Mouse (Mus musculus) c-Kit-positive CD71-negative TER-119-negative erythroid progenitor cells, embryonic 14.5 days (primary cell): Measurements from ENCODE around the gene Kcna7.
"Not testable (repeated sequence)": the region's sequence is repeated elsewhere in the genome, so short reads cannot be mapped to it uniquely, and the experiment has no call there.

Experiments
- DNase-seq: peaks from one replicate; pipeline ENCODE4 v3.0.0-alpha.2; 2013; ENCODE audit warnings: low read depth

Kcna7 gene

DNA sequence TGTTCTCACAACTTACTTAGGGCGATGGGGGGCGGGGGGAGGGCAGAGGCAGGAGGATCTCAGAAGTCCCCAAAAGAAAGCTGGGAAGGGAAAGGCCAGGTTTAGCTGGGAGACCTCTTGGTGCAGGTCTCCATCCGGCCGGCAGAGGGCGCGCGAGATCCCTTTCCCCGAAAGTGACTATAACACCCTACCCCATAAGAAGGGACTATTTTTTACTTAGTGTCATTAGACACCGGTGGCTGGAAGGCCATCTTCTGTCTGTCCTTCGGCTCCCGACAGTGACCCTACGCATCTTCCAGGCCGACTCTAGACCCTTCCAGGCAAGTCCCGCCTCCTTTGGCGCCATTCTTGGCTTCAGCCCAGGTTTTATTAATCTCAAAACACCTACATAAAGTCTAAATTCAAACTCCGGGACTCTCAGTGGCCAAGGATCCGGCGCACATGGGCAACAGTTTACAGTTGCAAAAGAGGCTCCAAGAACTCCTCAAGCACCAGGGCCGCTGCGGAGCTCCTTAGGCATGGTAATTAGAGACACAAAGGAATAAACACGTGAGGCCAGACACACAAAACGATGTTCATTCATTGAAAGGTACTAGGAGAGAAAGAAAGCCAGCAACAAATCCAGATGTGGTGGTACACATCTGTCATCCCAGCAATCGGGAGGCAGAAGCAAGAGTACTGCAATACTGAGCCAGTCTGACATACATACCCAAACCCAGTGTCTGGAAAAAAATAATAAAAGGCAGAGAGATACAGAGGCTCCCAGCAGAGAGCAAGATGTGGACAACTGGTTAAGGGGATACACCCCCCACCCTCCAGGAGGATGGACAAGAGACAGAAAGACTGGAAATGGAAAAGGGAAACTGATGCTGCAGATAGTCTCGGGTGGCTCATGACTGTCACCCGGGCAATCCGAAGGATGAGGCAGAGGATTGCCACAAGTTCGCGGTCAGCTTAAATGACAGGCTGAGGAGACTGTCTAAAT lies at the start of gene Kcna7:
Gene Kcna7, plus strand, starts transcription at position 563 of the 985 bp plus-strand sequence.
- no peak for DNase-seq

DNA sequence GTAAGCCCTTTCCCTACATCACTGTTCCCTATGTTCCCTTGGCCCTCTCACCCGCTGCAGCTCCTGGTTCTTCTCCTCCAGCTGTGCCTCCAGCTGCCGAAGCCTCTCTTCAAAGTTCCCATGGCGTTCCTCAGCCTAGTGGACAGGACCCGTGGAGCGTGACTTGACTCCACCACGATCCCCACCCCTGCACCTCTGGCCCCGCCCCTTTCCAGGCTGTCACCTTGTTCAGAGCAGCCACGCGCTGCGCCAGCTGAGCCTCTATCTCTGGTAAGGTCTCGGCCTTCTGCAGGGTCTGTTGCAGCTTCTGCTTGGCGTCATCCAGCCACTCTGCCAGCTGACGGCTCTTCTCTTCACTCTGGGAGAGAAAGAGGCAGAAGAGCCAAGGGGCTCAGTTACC lies 49.4 kb upstream of the Kcna7 start:
- no peak for DNase-seq

DNA sequence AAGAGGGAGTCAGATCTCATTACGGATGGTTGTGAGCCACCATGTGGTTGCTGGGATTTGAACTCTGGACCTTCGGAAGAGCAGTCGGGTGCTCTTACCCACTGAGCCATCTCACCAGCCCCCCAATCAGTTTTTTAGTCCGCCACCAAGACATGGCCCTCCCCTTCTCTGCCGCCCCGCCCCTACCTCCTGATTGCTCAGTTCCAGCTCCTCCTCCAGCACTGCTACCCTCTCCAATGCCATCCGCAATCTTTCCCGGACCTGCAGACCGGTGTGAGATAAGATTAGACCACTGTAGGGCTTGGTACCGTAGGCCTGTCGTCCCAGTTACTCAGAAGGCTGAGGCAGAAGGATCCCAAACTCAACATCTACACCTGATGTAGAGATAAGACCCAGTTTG lies 46.4 kb upstream of the Kcna7 start:
- DNase-seq, result not testable (repeated sequence)

DNA sequence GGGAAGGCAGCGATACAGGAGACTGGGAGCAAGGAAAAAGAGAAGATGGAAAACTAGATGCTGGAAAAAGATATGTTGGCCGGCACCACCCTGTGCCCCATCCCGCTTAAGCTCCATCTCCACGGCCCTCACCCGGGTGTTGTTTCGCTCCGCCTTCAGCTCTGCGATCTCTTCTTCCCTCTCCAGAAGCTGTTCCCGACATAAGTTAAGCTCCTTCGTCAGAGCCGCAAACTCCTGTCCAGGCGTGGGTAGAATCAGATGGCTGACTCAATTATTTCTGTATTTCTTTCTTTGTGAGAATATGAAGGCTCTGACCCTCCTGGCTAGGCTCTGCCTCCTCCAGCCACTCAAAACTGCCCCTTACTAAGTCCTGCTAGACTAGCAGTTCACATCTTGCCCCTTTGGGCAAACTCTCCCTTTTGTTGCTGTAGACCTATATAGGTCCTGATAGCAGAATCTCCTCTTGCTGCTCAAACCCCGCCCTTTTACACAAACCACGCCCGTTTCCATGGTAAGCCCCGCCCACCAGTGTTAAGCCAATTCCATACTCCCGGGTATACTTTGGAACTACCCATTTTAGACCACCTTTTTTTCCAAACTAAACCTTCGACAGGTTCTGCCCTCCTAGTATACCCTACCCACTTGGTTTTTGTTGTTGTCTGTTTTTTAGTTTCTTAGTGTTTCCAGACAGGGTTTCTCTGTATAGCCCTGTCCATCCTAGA lies 44.9 kb upstream of the Kcna7 start:
- no peak for DNase-seq

DNA sequence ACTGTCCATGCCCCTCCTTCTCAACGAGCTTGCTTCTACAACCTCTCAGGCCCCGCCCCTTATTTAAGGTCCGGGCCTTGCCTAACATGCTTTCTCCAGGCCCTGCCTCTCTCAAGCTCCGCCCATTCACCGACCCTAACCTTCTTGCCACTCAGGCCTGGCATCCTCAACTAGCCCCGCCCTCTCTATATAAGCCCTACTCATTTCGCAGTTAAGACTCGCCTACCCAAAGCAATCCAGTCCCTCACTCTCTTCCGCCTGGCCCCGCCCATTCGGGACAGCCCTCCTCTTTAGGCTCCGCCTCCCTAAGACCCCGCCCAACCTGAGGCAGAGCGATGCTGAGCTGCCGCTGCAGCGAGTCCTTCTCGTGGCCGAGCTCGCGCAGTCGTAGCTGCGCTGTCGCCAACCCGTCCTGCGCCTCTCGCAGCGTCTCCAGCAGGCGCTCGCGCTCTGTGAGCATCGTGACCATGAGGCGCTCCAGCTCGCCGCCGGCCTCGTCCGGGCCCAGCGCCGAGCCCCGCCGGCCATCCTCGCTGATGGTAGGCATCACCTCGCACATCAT lies 44.1 kb upstream of the Kcna7 start:
- peak; percentile 86 for DNase-seq

DNA sequence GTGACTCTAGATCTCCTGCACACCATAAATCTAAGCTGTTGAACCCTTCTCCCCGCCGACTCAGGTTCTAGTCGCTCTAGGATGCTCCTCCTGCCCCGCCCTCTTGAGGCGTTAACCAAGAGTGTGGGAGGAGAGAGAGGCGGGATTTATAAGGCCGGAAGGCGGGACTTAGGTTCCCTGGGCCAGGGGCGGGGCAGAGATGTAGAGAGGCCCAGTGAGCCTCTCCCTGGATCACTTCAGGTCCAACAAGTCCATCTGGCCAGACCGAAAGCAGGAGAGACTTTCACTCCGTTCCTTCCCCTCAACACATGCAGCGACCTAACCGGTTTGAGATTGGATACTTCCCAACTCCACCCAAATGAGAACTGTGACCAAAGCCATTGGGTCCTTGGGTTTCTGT lies 42.7 kb upstream of the Kcna7 start:
- DNase-seq, result peak; percentile 69

DNA sequence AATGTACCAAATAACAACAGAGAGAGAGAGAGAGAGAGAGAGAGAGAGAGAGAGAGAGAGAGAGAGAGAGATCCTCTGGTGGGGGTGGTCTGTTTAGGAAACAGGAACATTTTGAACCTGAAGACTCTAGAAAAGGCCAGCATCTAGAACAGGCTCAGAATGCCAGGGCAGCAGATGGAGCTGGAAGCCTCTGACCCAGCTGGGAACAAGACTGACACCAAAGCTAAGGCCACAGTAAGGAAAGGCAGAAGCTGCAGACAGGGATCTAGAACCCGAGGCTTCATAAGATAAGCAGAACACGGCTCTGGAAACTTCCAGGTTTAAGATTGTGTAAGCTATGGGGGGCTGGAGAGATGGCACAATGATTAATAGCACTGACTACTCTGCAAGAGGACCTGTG lies 41.5 kb upstream of the Kcna7 start:
- no peak for DNase-seq

DNA sequence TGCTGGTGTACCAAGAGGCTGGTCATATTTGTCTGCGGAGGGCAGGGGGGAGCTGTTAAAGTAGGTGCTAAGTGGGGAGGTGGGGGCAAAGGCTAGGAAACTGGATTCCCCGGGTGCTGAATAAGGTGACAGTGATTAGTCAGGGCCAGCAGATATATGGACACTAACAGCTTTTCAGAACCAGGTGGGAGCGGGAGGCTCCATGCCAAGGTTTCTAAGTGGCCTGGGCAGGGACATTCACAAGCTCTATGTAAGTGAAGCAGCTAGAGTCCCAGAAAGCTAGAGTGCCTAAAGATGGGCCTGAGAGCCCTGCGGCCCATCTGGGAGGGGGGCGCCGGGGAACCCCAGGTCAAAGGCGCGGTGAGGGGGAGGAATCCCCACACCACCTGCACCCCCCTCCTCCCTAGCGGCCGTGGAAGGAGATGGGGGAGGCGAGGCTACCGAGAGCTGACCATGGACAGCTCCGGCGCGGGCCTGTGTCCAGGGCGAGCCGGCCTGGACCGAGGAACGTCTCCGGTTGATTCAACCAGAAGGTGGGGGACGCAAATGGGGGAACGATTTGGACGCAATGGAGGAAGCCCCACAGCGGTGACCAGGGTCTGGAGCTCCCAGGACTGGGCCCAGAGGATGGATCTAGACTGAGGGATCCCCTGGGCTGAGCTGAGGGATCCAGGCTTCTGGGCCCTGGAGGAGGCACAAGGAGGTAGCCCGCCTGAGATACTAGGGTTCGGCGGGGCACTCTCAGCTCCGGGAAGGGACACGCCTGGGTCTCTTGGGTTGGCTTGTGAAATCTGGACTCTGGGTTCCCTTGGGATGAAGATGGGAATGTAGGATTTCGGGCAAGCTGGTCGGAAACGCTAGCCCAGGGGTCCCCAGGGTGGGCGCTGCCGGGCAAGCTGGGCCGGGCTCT lies 39.5 kb upstream of the Kcna7 start:
- DNase-seq, result no peak

DNA sequence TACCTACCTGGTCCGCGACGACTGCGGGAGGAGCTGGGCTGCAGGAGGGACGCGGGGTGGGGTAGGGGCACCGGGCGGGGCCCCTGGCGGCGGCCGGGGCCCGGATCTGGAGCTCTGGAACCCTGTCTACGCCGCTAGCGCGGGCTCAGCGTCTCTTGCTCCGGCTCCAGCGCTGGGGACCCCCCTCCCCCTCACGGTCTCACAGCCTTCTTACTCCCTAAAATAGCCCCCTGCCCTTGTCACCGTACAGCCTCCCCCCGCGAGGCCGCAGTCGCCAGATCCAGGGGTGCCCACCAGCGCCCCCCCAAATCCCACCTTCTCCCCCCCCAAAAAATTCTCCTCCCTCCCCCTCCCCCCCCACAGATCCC lies 38.8 kb upstream of the Kcna7 start, which contains the start of gene Ppfia3:
Gene Ppfia3, minus strand, starts transcription at position 368 of the 368 bp plus-strand sequence.
- no peak for DNase-seq

DNA sequence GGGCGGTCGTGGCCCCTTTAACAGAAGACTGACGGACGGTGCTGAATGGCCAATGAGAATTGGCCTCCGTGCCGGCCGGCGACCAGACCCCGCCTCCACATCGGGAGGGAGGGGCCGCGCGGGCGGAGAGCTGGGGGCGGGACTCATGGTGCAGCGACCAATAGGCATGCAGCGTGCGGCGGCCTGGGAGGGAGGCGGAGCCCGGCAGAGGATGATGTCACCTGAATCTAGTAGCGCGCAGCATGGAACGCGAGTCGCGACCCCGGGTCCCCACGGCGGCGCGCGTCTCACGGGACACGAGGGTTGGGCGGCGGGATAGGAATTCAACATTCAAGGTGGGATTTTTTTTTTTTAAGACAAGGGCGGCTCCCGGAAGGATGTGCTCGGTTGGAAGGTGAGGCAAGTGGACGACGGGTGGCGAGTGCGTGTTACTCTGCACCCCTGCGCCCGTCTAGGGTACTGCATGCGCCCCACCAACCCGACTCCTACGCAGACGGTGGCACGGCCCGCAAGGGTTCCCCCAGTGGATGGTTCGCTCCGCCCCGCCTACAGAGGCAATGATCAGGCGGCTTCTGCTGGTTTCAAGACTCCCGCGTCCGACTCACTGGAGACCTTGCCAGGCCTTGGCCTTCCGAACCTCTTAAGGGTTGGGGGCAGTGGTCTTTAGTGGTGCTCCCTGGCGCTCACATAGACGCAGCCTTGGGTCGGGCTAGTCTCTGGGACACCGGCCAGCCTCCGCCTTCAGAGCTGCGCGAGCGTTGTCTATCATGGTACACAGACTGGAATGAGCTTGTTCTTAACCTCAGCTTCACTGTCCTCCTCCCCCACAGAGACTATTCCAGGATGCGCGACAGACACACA lies 38.2 kb upstream of the Kcna7 start:
- DNase-seq, result peak; percentile 83

DNA sequence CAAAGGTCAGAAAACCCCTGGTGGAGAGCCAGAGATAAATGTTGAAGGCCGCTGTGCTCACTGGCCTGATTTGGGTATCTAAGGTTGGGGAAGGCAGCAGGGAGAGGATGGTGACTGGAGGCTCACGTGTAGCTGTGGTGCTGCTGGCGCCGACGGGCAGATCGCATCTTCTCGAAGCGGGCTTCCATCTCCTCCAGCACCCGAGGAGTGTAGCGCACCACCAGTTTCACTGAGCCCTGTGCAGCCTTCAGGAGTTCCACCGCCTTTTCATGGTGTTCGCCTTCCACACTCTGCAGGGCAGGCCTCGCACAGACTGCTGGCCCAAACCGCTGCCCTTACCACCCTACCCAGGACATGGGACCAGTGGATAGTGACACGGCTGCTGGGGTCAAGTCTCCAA lies 37.3 kb upstream of the Kcna7 start:
- DNase-seq, result no peak

DNA sequence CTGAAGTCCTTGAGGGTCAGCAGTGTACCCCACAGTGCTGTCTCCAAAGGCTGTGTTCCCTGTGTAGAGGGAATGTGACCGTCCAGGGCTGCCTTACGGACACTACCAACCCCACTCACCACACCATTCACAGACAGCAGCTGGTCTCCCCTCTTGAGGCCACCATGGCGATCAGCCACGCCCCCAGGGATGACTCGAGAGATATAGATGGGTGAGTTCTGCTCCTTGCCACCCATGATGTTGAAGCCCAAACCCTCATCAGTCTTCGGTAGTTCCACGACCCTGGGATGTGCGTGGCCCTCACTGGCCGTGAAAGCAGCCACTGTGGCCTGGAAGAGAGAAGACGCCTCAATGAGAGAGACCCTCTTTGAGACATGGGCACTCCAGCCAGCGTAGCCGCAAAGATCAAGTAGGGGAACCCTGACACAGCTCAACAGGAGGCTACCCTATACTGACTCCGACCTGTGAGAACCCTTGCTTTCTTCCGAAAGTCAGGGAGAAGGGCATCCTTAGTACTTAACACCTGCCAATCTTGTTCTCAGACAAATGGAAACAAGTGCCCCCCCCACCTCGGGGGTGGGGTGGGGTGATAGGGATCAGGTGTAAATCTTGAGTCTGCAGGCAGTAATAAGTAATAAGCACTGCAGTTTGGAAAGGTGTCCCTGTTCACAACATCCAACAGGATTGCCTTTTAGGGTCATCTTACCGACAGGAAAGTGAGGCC lies 36.3 kb upstream of the Kcna7 start:
- DNase-seq, result no peak

DNA sequence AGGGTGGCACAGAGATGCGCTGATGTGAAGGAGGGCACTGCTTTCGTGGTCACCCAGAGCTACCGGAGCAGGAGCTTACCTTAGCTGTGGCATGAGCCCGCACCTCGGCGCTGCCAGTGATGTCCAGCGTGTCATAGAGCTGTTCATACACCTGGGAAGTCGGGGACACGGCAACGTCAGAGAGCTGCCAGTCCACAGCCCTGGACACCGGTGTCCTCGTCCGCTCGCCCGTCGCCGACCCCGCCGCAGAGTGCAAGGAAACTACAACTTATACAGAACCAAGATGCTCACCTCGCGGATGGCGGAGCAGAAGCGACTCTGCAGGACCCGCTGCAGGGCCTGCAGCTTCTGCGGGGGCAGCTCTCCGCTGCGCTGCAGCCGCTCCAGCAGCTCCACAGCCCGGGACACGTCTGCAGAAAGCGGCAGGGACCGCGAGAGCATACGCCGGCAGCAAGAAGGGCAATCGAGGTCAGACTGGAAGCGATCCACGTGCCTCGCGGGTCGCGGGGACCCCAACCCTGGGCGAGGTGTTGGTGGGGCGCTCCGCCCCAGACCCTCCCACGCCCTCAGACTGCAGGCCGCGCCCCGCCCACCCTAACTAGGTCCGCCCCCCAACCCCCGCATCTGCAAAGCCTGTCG lies 35.5 kb upstream of the Kcna7 start:
- no peak for DNase-seq

DNA sequence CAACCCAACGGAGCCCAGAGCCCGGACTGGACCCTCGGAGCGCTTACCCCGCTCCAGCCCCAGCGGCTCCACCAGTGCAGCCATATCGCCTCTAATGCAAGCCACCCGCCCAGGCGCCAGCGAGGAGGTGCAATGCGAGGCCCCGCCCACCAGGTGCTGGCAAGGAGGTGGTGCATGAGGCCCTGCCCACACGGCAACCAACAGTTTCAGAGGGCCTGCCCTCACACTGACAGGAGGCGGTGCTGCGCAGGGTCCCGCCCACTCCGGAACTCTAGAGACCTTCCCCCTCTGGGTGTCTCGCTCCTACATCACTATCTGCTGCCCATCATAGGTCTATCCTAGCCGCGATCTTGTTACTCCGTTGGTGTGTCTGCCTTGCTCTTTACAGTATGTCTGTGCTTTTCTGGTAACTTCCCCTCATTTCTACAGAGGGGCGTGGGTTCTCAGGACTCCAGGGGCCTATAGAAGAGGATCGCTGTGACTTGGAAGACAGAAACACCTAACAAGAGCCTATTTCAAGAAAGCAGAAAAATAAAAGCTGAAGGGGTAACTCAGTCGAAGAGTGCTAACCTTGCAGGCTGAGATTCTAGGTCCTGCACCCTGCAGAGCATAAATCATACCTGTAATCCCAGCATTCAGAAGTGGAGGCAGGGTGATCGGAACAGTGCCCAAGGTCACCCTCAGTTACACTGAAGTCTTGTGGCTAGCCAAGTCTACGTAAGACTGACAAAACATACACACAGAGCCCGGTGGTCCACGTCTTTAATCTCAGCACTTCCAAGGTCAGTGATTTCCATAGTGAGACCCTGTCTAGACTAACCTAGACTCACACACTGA lies 34.8 kb upstream of the Kcna7 start, which contains the start of gene Lin7b:
Gene Lin7b, minus strand, starts transcription at position 109 of the 837 bp plus-strand sequence.
- peak; percentile 81 for DNase-seq

DNA sequence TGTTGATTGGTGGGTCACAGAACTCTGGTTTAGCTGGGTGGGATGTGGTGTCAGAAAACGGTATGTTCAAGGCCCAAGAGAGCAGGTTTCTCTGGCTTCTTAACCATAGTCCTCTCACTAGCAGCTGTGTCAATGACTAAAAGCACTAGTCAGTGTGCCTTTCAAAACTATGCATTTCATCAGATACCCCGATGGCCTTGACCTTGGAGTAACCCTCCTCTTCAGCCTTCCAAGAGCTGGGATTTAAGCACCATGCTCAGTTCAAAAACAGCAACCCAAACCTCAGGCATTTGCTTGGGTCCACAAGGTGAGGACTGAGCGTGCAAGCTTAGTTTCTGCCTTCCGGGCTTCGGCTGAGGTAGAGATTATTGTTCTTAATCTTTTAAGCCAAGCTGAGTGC lies 33.1 kb upstream of the Kcna7 start:
- DNase-seq, result no peak

DNA sequence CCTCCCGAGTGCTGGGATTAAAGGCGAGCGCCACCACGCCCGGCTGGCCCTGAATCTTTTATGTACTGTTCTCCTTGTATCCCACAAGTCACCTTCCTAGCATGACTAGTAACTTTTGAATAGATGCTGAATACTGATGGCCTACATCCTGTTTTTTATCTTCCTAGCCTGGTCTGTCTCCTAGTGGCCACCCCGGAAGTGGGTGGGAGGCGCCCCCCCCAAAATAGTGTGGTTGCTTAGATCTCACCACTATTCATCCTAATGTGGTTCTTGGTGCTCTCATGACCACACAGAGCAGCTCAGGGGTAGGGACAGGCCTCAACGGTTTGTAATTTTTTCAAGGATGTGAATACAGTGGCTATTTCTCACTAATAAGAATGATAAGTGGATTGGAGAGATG lies 30.8 kb upstream of the Kcna7 start:
- no peak for DNase-seq

DNA sequence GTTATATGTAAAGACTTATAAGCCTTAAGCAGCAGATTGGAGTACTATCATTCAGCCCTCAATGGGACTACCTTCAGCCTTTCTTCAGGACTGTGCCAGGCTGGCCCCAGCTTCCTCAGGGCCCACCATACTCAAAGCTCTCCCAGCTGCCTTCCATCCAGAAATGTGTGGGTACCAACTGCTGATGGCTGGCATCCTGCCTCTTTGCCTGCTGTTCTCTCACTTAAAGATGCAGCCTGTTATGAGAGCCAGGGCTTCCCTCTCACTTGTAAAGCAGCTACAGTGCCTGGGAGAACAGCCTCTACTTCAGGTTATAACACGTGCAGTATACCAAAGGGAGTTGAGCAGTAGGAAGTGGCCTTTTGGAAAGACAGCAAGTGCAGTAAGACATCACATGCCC lies 29.4 kb upstream of the Kcna7 start:
- DNase-seq, result no peak

DNA sequence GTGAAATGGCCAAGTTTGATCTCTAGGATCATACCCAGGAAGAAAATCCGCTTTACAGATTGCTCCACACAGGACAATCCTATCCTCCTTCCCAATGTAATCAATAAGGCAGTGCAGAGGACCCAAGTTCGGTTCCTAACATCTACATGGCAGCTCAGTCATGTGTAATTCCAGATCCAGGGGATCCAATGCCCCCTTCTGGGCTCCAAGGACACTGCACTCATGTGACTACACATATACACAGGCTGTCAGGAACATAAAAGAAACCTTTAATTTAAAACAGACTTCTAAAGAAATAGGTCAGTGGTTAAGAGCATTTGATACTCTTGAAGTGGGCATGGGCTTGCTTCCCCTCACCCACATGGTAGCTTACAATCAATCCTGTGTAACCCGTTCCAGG lies 19.4 kb upstream of the Kcna7 start:
- no peak for DNase-seq

DNA sequence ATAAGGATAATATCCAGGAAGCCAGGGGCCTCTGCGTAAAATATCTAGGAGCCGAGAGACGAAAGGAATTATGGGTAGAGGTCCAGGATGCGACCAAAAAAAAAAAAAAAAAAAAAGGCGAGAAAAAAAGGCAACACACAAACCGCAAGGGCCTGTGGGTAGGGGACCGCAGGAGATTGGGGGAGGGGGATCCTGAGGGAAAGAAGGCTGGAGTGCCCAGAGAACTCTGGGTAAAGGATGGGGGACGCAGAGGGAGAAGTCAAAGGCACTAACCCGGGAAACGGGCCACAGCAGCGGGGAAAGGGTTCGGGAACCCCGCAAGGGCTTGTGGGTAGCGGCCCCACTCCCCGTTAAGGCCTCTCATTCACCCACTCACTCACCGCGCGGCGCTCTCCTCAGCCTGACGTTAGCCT lies 10.3 kb upstream of the Kcna7 start:
- DNase-seq, result peak; percentile 39
